Mouse (Mus musculus): ENCODE measurements around the gene Trim32.
A peak's percentile ranks its signal among the peaks of the same experiment; 100 is the strongest.

Trim32 gene

GRCm38 (mm10) chr4:65604504-65605150 lies at the start of gene Trim32:
Trim32 (plus strand) TSS chr4:65604986.
- peak; percentile 99 for DNase-seq (ENCODE audit: low spot score)

GRCm38 (mm10) chr4:65565493-65565892 lies 39.3 kb upstream of the Trim32 start:
- DNase-seq (ENCODE audit: low spot score), result no peak

- no peak for DNase-seq (ENCODE audit: low spot score)
Measured at GRCm38 (mm10) chr4:65580254-65580653, 24.5 kb upstream of the Trim32 start.

- no peak for DNase-seq (ENCODE audit: low spot score)
Measured at GRCm38 (mm10) chr4:65586947-65587346, 17.8 kb upstream of the Trim32 start.

GRCm38 (mm10) chr4:65589780-65590179 lies 15.0 kb upstream of the Trim32 start:
- no peak for DNase-seq (ENCODE audit: low spot score)

GRCm38 (mm10) chr4:65594601-65595369 lies 10.0 kb upstream of the Trim32 start:
- no peak for DNase-seq (ENCODE audit: low spot score)

GRCm38 (mm10) chr4:65605151-65605702 lies 441 bp downstream of the Trim32 start:
- no peak for DNase-seq (ENCODE audit: low spot score)

GRCm38 (mm10) chr4:65607184-65607631 lies 2.4 kb downstream of the Trim32 start:
- no peak for DNase-seq (ENCODE audit: low spot score)

GRCm38 (mm10) chr4:65608112-65608511 lies 3.3 kb downstream of the Trim32 start:
- no peak for DNase-seq (ENCODE audit: low spot score)

- no peak for DNase-seq (ENCODE audit: low spot score)
Measured at GRCm38 (mm10) chr4:65610329-65610728, 5.5 kb downstream of the Trim32 start.

GRCm38 (mm10) chr4:65610896-65611295 lies 6.1 kb downstream of the Trim32 start:
- DNase-seq (ENCODE audit: low spot score), result no peak

- DNase-seq (ENCODE audit: low spot score), result no peak
Measured at GRCm38 (mm10) chr4:65613135-65613534, 8.3 kb downstream of the Trim32 start.

- DNase-seq (ENCODE audit: low spot score), result no peak
Measured at GRCm38 (mm10) chr4:65620125-65620524, 15.3 kb downstream of the Trim32 start.

- no peak for DNase-seq (ENCODE audit: low spot score)
Measured at GRCm38 (mm10) chr4:65638231-65638630, 33.4 kb downstream of the Trim32 start.

GRCm38 (mm10) chr4:65642611-65643010 lies 37.8 kb downstream of the Trim32 start:
- no peak for DNase-seq (ENCODE audit: low spot score)

GRCm38 (mm10) chr4:65654723-65655122 lies 49.9 kb downstream of the Trim32 start:
- DNase-seq (ENCODE audit: low spot score), result peak; percentile 37

- DNase-seq (ENCODE audit: low spot score), result no peak
Measured at GRCm38 (mm10) chr4:65663176-65663575, 58.4 kb downstream of the Trim32 start.

All from urinary bladder, postnatal 10 days (tissue).